Mouse (Mus musculus): ENCODE measurements around the gene Gm43951.
"Not testable (repeated sequence)": the region's sequence is repeated elsewhere in the genome, so short reads cannot be mapped to it uniquely, and the experiment has no call there.

Gm43951 gene

GRCm38 (mm10) chr11:72196506-72196905 is 10.1 kb downstream of the Gm43951 start:
- DNase-seq: no peak

GRCm38 (mm10) chr11:72194259-72194658 is 12.4 kb downstream of the Gm43951 start:
- DNase-seq: no peak

DNA sequence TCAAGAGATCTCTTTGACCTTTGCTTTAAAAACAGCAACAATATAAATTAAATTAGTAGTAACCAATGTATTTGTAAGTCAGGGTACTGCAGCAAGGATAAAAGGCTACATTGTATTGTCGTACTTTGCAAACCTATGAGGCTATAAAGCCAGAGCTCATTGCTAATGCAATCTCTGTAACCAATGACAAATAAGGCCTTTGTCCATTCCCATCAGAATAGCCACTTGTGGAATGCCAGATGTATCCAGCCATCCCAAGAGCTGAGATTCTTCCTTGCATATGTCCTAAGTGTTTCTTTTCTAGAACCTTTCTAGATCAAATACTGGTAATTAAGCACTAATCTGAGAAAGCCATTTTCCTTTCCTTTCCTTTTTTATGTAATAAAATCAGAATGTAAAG is 15.8 kb downstream of the Gm43951 start:
- DNase-seq: no peak

DNA sequence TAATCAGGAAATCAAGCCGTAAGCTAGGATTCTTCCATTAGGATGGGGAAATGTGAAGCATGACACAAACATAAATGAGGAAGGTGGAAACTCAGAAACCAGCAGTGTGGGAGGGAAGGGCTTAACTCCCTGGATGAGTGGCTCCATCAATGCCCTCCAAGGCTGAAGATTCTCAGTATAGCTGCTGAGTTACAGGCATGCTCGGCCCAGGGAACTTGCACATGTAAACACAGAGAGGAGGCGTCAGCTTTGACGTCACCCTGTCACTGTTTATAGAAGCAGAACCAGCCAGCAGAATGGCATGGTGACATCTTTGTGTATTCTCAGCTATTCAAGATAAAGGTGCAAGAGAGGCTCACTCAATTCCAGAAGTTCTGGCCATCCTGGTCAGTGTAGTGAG is 22.4 kb downstream of the Gm43951 start:
- DNase-seq: no peak

GRCm38 (mm10) chr11:72181136-72181535 is 25.5 kb downstream of the Gm43951 start:
- no peak for DNase-seq

DNA sequence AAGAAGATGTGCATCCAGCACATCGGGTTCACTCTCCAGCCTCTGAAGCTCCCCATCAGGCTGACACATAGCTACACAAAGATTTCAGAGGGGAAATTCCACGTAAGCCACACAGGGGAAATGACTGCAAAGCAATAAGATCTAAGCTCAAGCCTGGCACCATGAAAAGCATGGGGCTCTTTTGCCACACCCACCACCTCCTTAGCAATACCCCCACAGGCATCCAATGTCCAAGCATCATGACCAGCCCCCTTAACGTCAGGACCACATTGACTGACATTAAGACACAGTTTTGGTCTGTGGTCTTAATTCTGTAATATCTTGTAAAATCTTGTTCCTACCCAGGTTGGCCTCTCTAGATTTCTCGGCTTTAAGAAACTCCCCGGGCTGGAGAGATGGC is 26.1 kb downstream of the Gm43951 start:
- DNase-seq: no peak

DNA sequence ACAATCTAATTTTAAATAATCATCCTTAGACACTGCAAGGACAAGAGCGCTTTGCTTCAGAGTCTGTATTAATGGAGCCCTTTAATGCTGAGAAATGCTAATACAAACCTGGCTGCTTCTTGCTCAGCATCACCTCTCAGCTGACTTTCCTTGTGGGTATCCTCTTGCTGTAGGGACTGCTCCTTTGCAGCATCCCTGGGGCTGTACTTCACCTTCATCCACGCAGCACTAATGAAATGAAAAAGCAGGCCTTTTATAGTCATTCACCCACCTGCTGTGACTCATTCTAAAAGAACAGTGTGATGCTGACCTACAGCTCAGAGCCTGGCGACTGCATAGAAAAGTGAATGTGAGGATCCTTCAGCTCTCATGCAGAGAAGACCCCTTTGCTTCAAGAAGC is 30.1 kb downstream of the Gm43951 start:
- DNase-seq: no peak

GRCm38 (mm10) chr11:72175966-72176365 is 30.7 kb downstream of the Gm43951 start:
- DNase-seq: no peak

DNA sequence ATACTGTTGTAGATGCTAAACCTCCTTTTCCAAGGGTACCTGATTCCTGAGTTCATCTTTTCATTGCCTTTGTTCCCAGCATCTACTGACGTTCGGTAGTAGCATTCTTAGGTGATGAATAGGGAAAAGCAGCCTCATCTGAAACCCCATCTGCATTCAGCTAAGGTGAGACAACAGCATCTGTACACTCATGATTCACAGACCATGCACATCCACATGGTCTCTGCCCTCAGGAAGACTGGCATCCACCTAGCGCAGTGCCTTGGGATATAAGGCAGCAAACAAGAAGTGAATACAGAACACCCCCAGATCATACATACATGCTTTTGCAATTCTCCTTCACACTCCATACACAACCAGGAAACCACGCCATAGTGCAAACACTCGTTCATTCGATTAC is 31.9 kb downstream of the Gm43951 start:
- no peak for DNase-seq

DNA sequence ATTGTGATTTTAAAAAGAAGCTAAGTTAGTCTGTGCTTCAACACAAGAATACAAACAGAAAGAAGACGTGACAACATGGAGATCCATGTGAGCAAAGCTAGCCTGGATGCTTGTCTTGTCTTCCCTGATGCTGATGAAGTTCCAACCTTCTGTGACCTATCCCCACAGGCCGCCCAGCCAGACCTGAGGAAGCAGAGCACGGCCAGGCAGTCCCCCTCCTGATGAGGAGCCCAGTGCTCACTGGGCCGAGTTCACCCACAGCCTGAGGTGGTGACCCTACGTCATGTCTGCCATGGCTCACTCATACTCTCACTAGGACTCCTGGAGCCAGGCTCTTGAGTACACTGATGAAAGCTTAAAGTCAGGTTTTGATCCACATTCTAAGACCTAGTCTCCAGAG is 33.1 kb downstream of the Gm43951 start:
- no peak for DNase-seq

DNA sequence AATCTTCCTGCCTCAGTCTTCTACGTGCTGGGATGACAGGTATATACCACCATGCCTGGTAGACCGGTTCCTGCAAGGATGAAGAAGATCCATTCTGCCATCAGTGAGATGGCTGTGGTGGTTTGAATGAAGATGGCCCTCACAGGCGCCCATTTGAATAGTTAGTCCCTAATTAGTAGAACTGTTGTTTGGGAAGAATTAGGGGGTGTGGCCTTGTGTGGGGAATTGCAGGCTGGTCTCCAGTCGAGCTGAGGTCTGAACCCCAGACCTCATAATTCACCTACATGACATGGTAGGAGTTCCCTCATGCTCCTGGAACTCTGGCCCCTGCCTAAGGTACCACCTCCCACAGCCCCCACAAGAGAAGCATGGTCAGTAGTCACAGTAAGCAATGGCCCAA is 34.7 kb downstream of the Gm43951 start:
- DNase-seq: not testable (repeated sequence)

- DNase-seq: no peak
These were observed 36.8 kb downstream of the Gm43951 start for GRCm38 (mm10) chr11:72169871-72170270.

GRCm38 (mm10) chr11:72163198-72163597 is 43.4 kb downstream of the Gm43951 start:
- DNase-seq: no peak

GRCm38 (mm10) chr11:72156624-72157023 is 50.0 kb downstream of the Gm43951 start:
- no peak for DNase-seq

- DNase-seq: no peak
These were observed 50.6 kb downstream of the Gm43951 start for GRCm38 (mm10) chr11:72155981-72156428.

DNA sequence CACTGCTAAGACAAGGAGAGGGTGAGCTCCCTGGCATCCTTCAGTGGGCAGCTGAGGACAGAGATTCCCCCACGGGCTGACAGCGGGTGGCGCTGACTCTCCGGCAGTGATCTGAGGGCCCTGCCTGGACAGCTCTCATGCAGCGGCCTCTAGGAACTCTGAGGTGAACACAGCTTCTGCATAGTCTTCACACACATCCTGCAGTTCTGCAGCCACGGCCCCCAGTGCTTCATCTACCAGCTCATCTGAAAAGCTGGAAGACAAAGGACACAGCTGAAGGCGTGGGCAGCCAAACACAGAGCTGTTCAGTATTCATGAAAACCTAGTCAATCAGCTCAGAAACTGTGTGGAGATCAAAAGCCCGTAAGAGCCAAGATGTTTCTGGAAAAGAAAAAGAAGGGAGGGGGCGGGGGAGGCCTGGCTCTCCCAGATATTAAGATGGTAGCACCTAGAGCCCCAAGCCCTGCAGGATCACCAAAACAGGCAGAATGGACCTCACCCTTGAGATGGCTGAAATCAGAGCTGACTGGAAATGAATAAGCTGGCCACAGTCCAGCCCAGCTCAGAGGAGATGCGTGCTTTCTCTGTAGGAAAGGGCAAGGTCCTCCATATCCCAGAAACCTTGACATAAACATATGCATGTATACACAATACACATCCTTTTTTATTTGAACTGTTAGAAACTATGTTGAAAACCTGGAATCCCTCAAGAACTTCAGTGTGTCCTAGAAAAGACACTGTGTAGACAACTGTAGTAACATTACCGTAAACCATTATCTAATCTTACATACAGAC is 51.3 kb downstream of the Gm43951 start:
- DNase-seq: no peak
